Mouse (Mus musculus): ENCODE measurements around the gene Kdm5a.

DNA sequence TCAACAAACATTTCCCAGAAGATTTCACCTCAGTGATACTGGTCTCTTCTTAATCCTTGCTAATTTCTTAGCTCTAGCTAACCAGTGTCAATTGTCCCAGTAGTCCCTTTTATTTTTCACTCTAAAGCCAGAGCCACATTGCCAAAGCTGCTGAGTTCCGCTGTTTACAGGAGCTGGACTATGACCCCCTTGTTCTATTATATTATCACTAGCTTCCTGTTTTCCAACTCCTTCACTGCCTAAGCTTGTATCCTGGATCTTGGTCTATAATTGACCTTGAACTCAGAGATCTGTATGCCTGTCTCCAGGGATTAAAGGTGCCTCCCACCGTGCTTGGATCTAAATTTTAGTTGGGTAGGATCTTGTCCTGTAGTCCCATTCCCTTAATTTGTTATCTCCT, 12.8 kb downstream of the Kdm5a start:
- TF ChIP-seq NELFE (IDR thresholded peaks at IDR 0.05; ENCODE audit: low read depth, low read length) (no peak), POLR2A (IDR thresholded peaks at IDR 0.05; ENCODE audit: low read depth, low read length) (no peak), MAFK (IDR thresholded peaks at IDR 0.05; ENCODE audit: insufficient replicate concordance, low read length) (no peak), ZC3H11A (IDR thresholded peaks at IDR 0.05; ENCODE audit: low read depth, low read length) (no peak), ETS1 (conservative IDR thresholded peaks at IDR 0.05; ENCODE audit: low read depth, low read length) (no peak), KAT2A (IDR thresholded peaks at IDR 0.05; ENCODE audit: insufficient replicate concordance, low read length) (no peak), USF2 (conservative IDR thresholded peaks at IDR 0.05; ENCODE audit: low read depth, low read length) (no peak), RAD21 (IDR thresholded peaks at IDR 0.05; ENCODE audit: low read depth, low read length) (no peak), CTCF (conservative IDR thresholded peaks at IDR 0.05 in 1 of 2, IDR thresholded peaks at IDR 0.05 in 1 of 2; ENCODE audit: low read depth in 2 of 2, low read length in 2 of 2) (no peak)
